Mouse (Mus musculus) left cerebral cortex, postnatal 25 days (tissue): ENCODE results near the gene Ctsq. TPM values are rescaled to one million over a fixed set of nuclear protein-coding genes. Genes with fewer than 3 reads are reported as not detected.
"Not testable (repeated sequence)": the region's sequence is repeated elsewhere in the genome, so short reads cannot be mapped to it uniquely, and the experiment has no call there.

Source experiments
- DNase-seq, 2 experiments: peaks; one replicate each; pipeline ENCODE4 v3.0.0; 2022; ENCODE audit warnings: low spot score in 2 of 2, mixed read lengths in 1 of 2
- intact Hi-C: fragments of 180-260 bp; cut with DNase I; formaldehyde crosslinking; loops from one replicate; pipeline ENCODE4 v1.15.1; 2025
- total RNA-seq, 2 experiments: library from RNA; stranded (reverse); gene quantifications; 2 replicates each; pipeline ENCODE4 v1.2.3; 2021

Ctsq gene
- not detected for total RNA-seq

DNA sequence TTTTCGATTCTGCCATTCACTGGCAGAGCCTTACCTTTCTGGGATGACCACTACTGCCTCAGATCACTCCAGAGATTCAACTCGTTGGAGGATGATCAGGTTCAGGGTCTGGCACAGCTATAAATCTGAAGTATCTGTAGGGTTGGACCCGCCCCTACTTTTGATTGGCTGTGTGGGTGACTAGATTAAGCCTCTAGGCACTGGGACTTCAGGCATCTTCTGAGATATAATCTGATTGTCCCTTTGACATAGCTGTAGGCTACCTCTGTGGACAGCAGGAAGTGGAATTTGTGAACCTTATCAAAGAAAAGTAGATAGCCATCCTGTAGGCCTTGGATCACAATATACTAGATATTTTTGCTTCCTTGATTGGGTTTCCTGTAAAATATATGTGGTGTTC lies at the start of gene Ctsq:
Ctsq (minus strand) TSS at position 101 of the 400 bp plus-strand sequence.
- intact Hi-C loops = no loop called here
- DNase-seq = no peak

DNA sequence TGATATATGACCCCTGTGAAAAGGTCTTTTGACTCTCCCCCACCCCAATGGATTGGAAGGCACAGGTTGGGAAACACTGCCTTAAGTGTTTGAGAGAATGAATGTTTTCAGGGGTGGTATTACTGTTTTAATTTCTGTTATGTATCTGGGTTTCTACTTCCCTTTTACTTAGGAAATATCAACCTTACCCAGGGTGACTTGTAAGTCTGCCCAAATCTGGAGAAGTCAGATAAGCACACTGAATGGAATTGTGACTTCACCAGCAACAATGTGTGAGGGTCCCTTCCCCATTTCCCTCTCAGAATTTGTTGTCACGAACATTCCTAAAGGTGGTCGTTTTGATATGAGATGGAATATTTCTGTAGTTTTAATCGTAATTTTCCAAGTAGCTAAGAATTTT lies 17.6 kb downstream of the Ctsq start:
- intact Hi-C loops = no loop called here
- no peak for DNase-seq

DNA sequence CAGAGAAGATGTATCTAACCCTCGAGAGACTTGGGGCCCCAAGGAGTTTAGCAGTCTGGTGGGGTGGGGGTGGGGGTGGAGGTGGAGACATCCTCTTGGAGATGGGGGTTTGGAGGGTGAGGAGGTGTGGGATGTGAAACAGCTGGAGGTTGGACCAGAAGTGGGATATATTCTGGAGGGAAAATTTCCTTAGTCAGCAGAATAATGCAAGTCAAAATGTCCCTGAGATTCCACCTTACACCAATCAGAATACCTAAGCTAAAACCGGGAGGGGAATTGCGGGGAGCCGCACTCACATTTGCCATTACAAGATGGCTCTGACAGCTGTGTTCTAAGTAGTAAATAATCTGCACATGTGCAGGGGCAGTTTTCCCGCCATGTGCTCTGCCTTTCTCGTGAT lies 18.6 kb downstream of the Ctsq start:
- intact Hi-C loops = no loop called here
- no peak for DNase-seq

DNA sequence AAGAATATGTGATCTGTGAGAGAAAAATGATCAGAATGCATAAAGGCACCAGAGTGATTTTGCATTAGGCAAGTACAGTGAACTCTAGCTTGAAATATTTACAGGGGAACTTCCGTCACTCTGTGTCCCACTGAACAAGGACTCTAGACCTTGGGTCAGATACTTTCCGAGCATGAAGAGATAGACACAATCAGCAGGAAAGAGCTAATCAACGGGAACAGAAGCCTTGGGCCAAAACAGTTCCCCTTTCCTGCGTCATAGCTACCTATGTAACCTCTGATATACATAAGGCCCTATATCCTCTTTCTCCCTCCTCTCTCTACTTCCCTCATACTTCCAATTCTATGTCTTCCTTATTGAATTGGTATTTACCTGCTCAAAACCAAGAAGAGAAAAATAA lies 30.3 kb downstream of the Ctsq start:
- intact Hi-C loops = no loop called here
- DNase-seq = no peak

DNA sequence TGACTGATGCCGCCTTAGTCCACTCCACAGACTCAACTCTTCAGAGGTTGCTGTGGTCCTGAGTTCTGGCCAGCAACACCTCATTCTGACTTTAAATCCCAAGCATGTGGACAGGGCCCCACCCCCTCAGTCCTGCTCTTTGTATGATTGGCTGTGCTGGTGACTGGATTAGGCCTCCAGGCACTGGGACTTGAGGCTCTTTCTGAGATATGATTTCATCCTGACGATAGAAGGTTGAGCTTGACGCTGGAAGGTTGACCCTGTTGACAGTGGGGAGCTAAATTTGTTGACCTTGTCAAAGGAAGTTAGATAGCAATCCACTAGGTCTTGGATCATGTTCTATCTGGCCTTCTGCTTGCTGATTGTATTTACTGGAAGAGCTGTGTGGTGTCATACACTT lies 34.6 kb downstream of the Ctsq start, which contains the start of gene Ctsj:
Ctsj (minus strand) TSS at position 101 of the 400 bp plus-strand sequence.
- intact Hi-C loops = no loop called here
- no peak for DNase-seq

DNA sequence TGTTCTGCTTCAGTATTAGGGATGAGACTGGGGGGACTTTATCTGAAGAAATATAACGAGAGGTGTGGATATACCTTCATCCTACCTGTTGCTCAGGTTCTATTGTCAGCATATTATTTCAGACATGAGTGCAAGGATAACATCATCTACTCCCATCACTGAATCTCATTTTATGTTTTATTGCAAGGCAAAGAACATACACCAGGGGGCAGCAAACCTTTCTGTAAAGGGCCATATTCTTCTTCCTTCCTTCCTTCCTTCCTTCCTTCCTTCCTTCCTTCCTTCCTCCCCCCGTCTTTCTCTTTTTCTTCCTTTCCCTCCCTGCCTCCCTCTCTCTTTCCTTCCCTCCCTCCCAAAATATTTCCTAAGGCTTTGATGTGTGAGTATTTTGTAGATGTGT lies 42.8 kb downstream of the Ctsq start:
- intact Hi-C loops = no loop called here
- DNase-seq = no peak

DNA sequence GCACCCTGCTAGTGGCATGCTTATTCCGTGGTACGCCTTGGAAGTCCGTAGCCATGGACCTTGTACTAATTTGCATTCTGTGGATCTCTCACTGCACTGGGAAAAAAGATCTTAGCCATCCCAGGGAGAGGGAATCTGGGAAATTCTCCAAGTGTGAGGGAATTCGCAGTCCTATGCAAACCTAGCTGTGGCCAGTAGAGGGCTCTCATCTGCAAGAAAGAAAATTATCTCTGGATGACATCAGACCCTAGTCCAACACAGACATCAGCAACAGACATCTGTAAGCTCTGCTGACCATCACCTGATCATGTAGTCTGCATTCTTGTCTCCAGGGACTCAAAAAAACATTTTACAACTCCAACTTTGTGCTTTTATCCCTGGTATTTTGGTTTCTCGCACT lies 53.5 kb downstream of the Ctsq start:
- intact Hi-C loops, DNase-seq: not testable (repeated sequence)

Other genes starting within 250 kb of the Ctsq start
- gene Ctsll3, start 237.8 kb downstream of the Ctsq start, total RNA-seq = not detected
- gene 4930486L24Rik, start 176.2 kb downstream of the Ctsq start, total RNA-seq = not detected
- gene Gm49392, start 143.7 kb downstream of the Ctsq start, total RNA-seq = under 1 TPM in 1 of 2 experiments, not detected in 1; 0.23 TPM
- 1 to 10 TPM; 1.7 to 2.0 TPM for gene Ctla2b, start 143.2 kb downstream of the Ctsq start, total RNA-seq
- not detected for gene Tpbpb, start 135.8 kb downstream of the Ctsq start, total RNA-seq
- not detected for gene Gm49393, start 105.0 kb downstream of the Ctsq start, total RNA-seq
- gene Gm49391, start 104.1 kb downstream of the Ctsq start, total RNA-seq = under 1 TPM in 1 of 2 experiments, not detected in 1; 0.99 TPM
- gene Ctla2a, start 104.0 kb downstream of the Ctsq start, total RNA-seq = 10 to 100 TPM; 22.0 to 22.9 TPM
- not detected for gene Tpbpa, start 98.6 kb downstream of the Ctsq start, total RNA-seq
- not detected for gene Ctsj, start 34.7 kb downstream of the Ctsq start, total RNA-seq
- gene Ctsr, start 123.6 kb upstream of the Ctsq start, total RNA-seq = not detected
- not detected for gene Cts6, start 162.8 kb upstream of the Ctsq start, total RNA-seq
- gene Cts8, start 214.7 kb upstream of the Ctsq start, total RNA-seq = not detected
- gene Gm49398, start 248.2 kb upstream of the Ctsq start, total RNA-seq = not detected